Mouse (Mus musculus) neural tube, embryonic 11.5 days (tissue): Measurements from ENCODE around the gene Ppm1h. TPM values are rescaled to one million over a fixed set of nuclear protein-coding genes. Genes with fewer than 3 reads are reported as not detected.

Experiments used
- ATAC-seq: fragments of 200-750 bp; cut with Nextera tagmentation; 2 replicates; pipeline ENCODE4 v1.8.0; 2017; ENCODE audit warnings: moderate number of reproducible peaks, mild to moderate bottlenecking, moderate TSS enrichment, moderate library complexity; ENCODE audit not compliant: insufficient read depth, low FRiP score, low TSS enrichment
- DNase-seq: peaks from one replicate; pipeline ENCODE4 v3.0.0-alpha.2; 2015; ENCODE audit warnings: low spot score
- H3K27ac ChIP-seq: fragments of 300-500 bp; sonication (generic); 2 replicates; pipeline ENCODE4 v1.5.1; 2014; ENCODE audit warnings: low read depth, mild to moderate bottlenecking, low read length
- H3K27me3 ChIP-seq: fragments of 300-500 bp; sonication (generic); 2 replicates; pipeline ENCODE4 v1.6.1; 2014; ENCODE audit warnings: mild to moderate bottlenecking, low read length, mixed read lengths; ENCODE audit not compliant: control insufficient read depth, insufficient read depth
- H3K36me3 ChIP-seq: fragments of 300-500 bp; sonication (generic); 2 replicates; pipeline ENCODE4 v1.6.1; 2014; ENCODE audit warnings: mild to moderate bottlenecking, low read length, moderate library complexity, mixed read lengths; ENCODE audit not compliant: control insufficient read depth, insufficient read depth
- H3K4me1 ChIP-seq: fragments of 300-500 bp; sonication (generic); 2 replicates; pipeline ENCODE4 v1.6.1; 2014; ENCODE audit warnings: low read length, mixed read lengths; ENCODE audit not compliant: control insufficient read depth, insufficient read depth
- H3K4me2 ChIP-seq: fragments of 300-500 bp; sonication (generic); 2 replicates; pipeline ENCODE4 v1.6.1; 2014; ENCODE audit warnings: low read depth, mild to moderate bottlenecking, moderate library complexity
- H3K4me3 ChIP-seq: fragments of 300-500 bp; sonication (generic); 2 replicates; pipeline ENCODE4 v1.5.1; 2014; ENCODE audit warnings: low read depth, low read length
- H3K9ac ChIP-seq: fragments of 300-500 bp; sonication (generic); 2 replicates; pipeline ENCODE4 v1.6.1; 2014; ENCODE audit warnings: mild to moderate bottlenecking, low read length
- H3K9me3 ChIP-seq: fragments of 300-500 bp; sonication (generic); 2 replicates; pipeline ENCODE4 v1.6.1; 2016; ENCODE audit warnings: low read length; ENCODE audit not compliant: control insufficient read depth
- WGBS: fragments of 180-500 bp; shearing (Covaris S2); extraction: QIAGEN DNeasy Blood & Tissue Kit; methylation state at CpG from one replicate; pipeline ENCODE4 v1.1.7; 2014; 5-methylcytosine and 5-hydroxymethylcytosine counted together
- polyA plus RNA-seq: library from polyadenylated mRNA; unstranded; fragments of >200 nt; fragmentation: Nextera tagmentation; extraction: Ambion mirVana; gene quantifications from 2 replicates; pipeline ENCODE4 v1.2.1, GENCODE M21; 2014

The Ppm1h gene
- polyA plus RNA-seq, 1 experiment from 2014 or later, result 15.1 TPM

DNA sequence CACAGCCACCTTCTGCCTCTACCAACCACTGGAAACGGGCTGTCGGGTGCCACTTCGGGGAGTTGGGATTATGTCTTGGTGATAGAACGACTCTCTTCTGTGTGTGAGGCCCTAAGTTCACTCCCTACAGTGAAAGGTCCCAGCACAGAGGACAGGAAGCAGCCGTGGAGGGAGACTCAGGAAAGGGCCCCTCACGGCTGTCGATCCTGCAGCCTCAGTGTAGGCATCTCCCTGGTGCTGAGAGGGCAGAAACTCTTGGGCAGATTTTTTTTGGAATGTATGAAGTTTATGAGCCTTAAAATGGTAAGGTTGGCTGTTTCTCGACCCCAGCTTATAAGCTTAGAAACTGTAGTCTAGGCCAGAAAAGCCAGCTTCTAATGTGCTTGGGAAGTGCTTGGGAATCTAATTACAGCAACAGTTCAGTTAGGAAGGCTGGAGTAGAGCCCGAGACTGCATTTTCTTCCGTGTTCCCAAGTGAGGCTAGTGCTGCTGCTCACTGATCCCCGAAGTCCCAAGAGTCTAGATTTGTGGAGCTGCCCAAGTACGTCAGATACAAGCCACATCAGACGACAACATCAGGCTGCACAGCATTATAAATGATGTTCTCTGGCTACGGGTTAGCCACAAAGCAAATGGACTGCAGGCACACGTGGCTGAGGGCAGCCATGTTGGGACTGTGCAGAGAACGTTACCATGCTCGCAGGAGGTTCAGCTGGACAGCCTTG lies 177.6 kb downstream of the Ppm1h start:
- 79% methylated on average over 17 of the region's 17 CpGs for WGBS
- H3K9ac ChIP-seq, result no peak overlapping the region

DNA sequence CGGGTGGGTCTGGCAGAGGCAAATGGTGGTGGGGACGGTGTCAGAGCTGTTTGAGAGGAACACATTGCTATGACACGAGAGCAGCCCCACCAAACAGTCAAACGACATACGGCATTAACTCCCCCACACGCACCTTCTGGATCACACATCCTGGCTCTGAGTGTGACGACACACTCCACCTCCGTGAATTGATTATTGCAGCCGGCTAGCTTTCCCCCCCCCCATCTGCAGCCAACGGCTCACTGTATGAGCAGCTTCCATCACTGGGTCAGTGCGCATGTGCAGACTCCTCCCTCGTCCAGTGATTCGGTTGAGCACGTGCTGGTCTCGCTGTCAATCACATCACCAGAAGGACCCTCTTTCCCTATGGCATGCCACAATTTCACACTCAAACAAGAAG lies 178.6 kb downstream of the Ppm1h start:
- ATAC-seq, result no peak
- Histone ChIP-seq H3K36me3 (no peaks in the 10 kb centered on the region), H3K9ac (no peak overlapping the region), H3K4me3 (no peak overlapping the region), H3K27me3 (no peaks in the 10 kb centered on the region), H3K9me3 (no peaks in the 10 kb centered on the region), H3K4me2 (no peak overlapping the region), H3K27ac (no peak overlapping the region), H3K4me1 (peaks cover 3% of the 10 kb centered on the region; the same call in 1 of the 2 replicates)
- WGBS, result 86% methylated on average over 15 of the region's 15 CpGs
- DNase-seq, result no peak

More for the DNA sequence above, 177.6 kb downstream of the Ppm1h start:
- Histone ChIP-seq H3K9me3 (no peaks in the 10 kb centered on the region), H3K27me3 (no peaks in the 10 kb centered on the region), H3K4me1 (no peaks in the 10 kb centered on the region), H3K27ac (no peak overlapping the region), H3K4me3 (no peak overlapping the region), H3K36me3 (no peaks in the 10 kb centered on the region), H3K4me2 (no peak overlapping the region)
- ATAC-seq (no peak), DNase-seq (no peak)

DNA sequence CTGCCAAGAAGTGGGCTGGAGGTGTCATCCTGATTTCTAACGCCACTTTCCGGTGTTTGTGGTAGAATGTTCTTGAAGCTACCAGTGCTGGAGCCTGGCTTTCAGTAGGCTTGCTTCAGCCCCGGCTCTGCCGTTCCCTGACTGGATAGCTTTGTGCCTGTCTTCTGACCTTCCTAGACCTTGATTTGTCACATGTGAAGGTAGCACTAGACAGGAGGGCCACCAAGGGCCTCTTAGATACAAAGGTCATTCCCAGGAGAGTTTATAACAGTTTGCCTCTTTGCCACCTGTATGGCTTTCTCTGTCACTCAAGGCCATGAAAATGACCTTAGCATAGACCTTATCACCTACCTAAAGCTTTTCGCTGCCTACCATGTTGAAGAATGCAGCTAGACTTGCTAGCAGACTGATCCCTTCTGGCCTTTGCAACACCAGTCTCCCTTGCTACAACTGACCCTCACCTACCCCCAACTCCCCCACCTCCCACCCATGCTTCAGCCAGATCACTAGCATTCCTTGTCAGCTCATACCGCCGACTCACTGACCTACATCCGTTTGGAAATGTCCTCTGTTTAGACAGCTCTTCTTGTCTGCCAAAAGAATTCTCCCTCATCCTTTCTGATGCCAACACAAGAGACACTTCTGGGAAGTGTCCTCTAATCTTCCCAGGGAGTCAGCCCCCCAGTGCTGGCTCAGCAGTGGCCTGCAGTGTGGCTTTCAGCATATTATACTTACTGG lies 180.5 kb downstream of the Ppm1h start:
- Histone ChIP-seq H3K27ac (no peak overlapping the region), H3K9me3 (no peaks in the 10 kb centered on the region), H3K4me1 (peaks cover 7% of the 10 kb centered on the region), H3K36me3 (no peaks in the 10 kb centered on the region), H3K27me3 (no peaks in the 10 kb centered on the region), H3K4me3 (no peak overlapping the region), H3K9ac (no peak overlapping the region), H3K4me2 (no peak overlapping the region)
- DNase-seq (no peak), ATAC-seq (no peak)
- 84% methylated on average over 8 of the region's 8 CpGs for WGBS

DNA sequence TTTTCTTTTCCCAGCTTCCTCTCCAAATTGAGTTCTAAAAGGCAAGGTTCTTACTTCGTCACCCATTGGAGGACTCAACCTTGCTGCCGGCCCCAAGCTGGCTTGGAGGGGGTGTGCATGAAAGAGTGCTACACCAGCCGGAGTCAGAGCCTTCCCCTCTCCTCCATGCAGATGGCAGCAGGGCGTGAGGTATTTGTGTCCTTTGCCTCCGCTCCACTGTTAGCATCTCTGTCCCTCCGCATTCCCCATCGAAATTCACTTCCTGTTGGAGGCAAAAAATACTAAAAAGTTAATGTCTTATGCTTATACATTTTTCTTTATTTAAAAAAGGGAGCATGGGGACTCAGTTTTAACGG lies 181.1 kb downstream of the Ppm1h start:
- Histone ChIP-seq H3K4me3 (no peak overlapping the region), H3K4me2 (no peak overlapping the region), H3K36me3 (no peaks in the 10 kb centered on the region), H3K27me3 (no peaks in the 10 kb centered on the region), H3K4me1 (peaks cover 7% of the 10 kb centered on the region), H3K9me3 (no peaks in the 10 kb centered on the region), H3K27ac (no peak overlapping the region), H3K9ac (no peak overlapping the region)
- no peak for ATAC-seq
- 73% methylated on average over 8 of the region's 8 CpGs for WGBS
- DNase-seq, result no peak

GRCm38 (mm10) chr10:122860076-122860475 lies 181.5 kb downstream of the Ppm1h start:
- H3K9ac ChIP-seq, result no peak overlapping the region
- ATAC-seq (no peak), DNase-seq (no peak)
- no peak overlapping the region for H3K4me2 ChIP-seq
- H3K9me3 ChIP-seq, result no peaks in the 10 kb centered on the region
- H3K4me1 ChIP-seq, result peaks cover 7% of the 10 kb centered on the region
- no peak overlapping the region for H3K4me3 ChIP-seq
- H3K36me3 ChIP-seq, result no peaks in the 10 kb centered on the region
- H3K27me3 ChIP-seq, result no peaks in the 10 kb centered on the region
- 71% methylated on average over 7 of the region's 7 CpGs for WGBS
- H3K27ac ChIP-seq, result no peak overlapping the region

GRCm38 (mm10) chr10:122861696-122862385 lies 183.3 kb downstream of the Ppm1h start:
- Histone ChIP-seq H3K36me3 (no peaks in the 10 kb centered on the region), H3K9me3 (no peaks in the 10 kb centered on the region), H3K4me1 (peaks cover 7% of the 10 kb centered on the region), H3K9ac (no peak overlapping the region), H3K27ac (peak overlapping the region; percentile 29; the same call in 1 of the 2 replicates), H3K27me3 (no peaks in the 10 kb centered on the region), H3K4me3 (no peak overlapping the region), H3K4me2 (no peak overlapping the region)
- DNase-seq (no peak), ATAC-seq (peak; percentile 53)
- WGBS, result 82% methylated on average over 18 of the region's 18 CpGs

DNA sequence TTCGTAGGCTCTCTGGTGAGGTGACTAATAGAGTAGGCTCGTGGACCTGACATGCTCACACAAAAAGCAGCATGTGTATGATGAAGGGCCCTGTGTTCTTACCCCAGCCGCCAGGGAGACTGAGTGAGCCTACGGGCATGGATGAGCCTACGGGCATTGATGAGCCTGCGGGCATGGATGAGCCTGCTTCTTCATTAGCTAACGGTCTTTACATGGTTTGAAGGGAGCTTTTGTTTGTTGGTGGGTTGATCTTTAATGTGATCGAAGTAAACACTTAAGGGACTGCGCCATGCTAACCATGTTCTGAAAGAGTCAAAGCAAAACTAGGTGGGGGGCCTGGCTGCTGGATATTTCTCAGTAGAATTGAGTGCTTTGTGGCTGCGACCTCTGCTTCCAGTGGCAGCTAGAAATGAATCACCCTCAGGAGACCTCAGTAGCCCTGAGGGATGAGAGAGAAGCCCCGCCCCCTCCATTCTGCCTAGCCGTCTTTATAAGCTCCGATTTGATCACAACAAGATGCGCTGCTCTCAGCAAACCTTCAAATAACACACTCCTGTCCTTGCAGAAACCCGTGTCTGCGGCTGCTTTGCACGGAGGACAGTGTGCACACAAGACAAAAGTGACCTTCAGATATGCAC lies 183.9 kb downstream of the Ppm1h start:
- Histone ChIP-seq H3K27me3 (no peaks in the 10 kb centered on the region), H3K4me2 (no peak overlapping the region), H3K4me3 (no peak overlapping the region), H3K36me3 (no peaks in the 10 kb centered on the region), H3K9ac (no peak overlapping the region), H3K4me1 (peaks cover 7% of the 10 kb centered on the region), H3K27ac (peak overlapping the region; percentile 29; the same call in 1 of the 2 replicates), H3K9me3 (no peaks in the 10 kb centered on the region)
- peak; percentile 53 for DNase-seq
- WGBS, result 79% methylated on average over 17 of the region's 17 CpGs
- ATAC-seq, result peak; percentile 56; the same call in 1 of the 2 replicates

- Histone ChIP-seq H3K9me3 (no peaks in the 10 kb centered on the region), H3K4me2 (no peak overlapping the region), H3K27ac (no peak overlapping the region), H3K36me3 (no peaks in the 10 kb centered on the region), H3K27me3 (no peaks in the 10 kb centered on the region), H3K9ac (no peak overlapping the region), H3K4me1 (no peaks in the 10 kb centered on the region), H3K4me3 (no peak overlapping the region)
- ATAC-seq, result no peak
- no peak for DNase-seq
- 48% methylated on average over 8 of the region's 8 CpGs for WGBS
These were observed 191.4 kb downstream of the Ppm1h start for GRCm38 (mm10) chr10:122869865-122870503.
